Mouse (Mus musculus): ENCODE data around the gene Vps9d1.
"Not testable (repeated sequence)": the region's sequence is repeated elsewhere in the genome, so short reads cannot be mapped to it uniquely, and the experiment has no call there.

Vps9d1 gene

DNA sequence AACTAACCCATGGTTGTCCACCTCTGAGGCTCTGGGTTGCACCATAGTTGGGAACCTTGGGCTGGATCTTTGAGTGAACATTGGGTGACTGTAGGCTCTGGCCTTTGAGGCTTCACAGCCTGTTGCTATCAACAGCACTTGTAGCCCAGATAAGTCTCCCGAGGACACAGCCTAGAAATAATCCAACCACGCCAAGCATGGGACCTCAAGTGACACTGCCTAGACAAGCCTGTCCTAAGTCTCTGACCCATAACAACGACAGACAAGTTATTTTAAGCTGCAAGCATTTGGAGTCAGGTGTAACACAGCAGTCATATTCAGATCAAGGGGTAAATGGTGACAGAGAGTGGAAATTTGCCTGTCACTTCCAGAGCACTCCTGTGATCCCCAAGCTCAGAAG lies 38.7 kb downstream of the Vps9d1 start:
- DNase-seq (ENCODE audit: low spot score in 2 of 2) = no peak

DNA sequence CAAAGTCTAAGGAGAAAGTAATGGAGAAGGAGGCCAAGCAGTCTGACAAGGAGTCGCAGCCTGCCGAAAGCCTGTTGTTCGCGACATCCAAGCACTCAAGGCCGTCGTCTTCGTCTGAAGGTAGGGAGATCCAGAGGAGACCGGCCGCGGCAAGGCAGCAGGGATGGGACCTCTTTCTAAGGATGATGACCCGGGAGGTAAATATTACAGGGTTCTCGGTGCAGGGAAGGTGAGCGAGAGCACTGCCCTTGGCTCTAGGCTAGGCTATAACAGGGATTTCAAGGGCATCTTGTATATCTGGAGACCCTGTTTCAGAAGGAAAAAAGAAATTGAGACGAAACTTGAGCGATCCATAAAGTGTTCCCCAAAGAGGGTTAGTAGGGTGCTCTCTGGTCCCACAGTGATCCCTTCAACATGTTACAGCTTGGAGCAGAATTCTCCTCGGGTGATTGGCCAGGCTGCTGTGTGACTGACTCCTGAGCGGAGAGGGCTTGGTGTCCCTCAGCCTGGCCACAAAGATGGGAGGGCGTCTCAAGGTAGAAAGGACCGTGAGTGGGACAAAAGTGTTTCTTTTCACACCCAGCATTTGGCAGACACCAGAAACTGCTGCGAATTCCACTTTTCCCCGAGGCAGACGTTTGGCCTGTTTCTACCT lies 40.9 kb downstream of the Vps9d1 start:
- DNase-seq (ENCODE audit: low spot score in 2 of 2) = no peak

DNA sequence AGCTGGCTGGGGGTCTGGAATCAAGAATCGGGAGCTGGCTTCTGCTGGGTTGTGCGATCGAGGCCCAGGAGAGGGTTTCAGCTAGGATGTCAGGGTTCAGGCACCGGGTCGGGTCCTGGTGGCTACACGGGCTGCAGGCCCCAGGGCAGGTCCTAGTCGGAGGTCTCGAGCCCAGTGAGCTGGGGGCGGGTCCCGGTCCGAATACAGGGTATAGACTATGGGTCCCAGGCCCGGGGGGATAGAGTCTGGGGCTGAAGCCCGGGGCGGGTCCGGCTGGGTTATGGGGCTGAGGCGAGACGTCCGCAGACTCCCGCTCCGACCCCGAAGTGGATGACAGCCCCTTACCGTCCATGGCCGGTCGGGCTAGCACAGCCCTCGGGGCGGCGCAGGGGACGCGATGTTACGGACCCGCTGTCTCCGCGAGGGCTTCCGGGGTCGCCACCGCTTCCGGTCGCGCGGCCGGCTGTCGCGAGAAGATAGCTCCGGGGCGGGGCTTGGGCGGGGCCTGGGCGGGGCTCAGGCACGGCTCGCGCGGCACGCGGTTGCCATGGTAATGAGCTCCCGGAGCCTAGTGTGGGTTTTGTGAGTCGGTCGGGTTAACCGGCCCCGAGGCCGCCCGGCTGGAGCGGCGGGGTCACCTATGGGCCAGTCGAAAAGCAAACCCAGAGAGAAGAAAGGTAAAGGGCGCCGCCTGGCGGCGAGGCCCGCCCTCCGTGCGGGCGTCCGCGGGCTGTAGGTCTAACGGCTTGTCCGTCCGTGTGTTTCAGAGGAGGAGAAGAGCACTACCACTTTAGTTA lies 41.6 kb downstream of the Vps9d1 start, which contains the start of the genes Chmp1a and Spata33:
Chmp1a (minus strand) TSS at position 443 of the 797 bp plus-strand sequence.
Spata33 (plus strand) TSS at position 512 of the 797 bp plus-strand sequence.
- peak in 1 of 2 experiments; percentile 87 for DNase-seq (ENCODE audit: low spot score in 2 of 2)

DNA sequence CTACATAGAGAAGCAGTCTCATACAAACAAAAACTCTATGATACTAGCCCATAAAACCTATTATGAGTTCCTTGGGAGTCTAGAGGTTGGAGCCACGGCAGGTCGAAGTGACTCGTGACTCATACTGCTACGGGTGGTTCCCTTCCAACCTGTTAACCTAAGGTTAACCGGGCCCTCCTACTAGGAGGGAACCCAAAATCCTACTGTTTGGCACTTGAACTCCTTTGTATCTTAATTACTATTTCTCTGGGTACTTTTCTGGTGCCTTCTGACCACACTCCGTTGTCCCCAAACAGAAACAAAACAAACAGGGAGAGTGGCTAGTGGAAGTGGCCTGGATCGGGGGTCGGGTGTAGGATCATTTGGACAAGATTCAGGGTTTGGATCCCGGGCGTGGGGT lies 42.3 kb downstream of the Vps9d1 start:
- DNase-seq (ENCODE audit: low spot score in 2 of 2) = no peak

DNA sequence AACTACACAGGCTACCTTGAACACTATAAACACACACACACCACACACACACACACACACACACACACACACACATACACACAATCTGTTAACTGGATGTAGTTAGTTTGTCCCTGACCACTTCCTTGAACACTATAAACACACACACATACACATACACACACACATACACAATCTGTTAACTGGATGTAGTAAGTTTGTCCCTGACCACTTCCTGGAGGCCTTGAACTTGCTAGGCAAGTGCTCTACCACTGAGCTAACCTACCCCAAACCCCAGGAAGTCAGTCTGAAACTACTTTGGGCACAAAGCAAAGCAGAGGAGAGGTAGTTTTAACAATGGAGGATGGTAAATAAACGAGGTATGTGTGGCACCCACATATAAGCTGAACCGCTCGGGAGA lies 50.6 kb downstream of the Vps9d1 start:
- DNase-seq (ENCODE audit: low spot score in 2 of 2) = no peak

DNA sequence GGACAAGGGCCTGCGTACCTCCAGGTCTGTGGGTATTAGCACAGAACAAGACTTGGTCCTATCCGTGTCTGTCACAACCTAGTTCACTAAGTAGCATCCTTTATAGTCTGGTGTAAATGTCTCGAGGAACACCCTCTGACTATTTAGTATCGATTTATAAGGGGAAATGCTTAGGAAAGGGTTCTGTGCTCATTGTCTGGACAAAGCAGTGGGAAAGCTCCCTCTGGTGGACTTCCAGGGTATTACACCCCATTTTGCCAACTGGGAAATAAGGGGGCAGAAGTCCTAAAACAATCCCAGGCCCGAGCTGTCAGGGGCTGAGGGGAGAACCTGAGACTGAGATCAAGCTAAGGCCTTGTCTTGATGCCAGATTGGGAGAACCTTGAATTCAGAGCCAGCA lies 51.9 kb downstream of the Vps9d1 start:
- DNase-seq (ENCODE audit: low spot score in 2 of 2) = peak in 1 of 2 experiments; percentile 76

DNA sequence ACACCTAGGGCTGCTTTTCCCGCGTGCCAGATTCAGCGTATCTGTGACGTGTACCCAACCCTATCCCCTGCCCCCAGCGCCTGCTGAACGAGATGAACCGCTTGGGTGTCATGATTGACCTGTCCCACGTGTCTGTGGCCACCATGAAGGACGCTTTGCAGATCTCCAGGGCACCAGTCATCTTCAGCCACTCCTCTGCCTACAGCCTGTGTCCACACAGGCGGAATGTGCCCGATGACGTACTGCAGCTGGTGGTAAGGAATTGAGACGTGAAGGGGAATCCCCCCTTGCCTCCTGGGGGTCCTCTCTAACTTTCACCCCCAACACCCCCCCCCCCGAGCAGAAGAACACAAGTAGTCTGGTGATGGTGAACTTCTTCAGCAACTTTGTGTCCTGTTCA lies 54.3 kb downstream of the Vps9d1 start:
- no peak for DNase-seq (ENCODE audit: low spot score in 2 of 2)

DNA sequence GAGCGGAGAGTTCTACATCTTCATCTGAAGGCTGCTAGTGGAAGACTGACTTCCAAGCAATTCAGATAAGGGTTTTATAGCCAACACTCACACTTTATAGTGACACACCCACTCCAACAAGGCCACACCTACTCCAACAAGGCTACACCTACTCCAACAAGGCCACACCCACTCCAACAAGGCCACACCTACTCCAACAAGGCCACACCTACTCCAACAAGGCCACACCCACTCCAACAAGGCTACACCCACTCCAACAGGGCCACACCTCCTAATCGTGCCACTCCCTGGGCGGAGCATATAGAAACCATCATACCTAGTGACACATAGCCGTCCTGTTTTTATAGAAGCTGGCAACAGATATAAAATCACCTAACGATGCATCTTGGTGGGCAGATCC lies 57.1 kb downstream of the Vps9d1 start:
- DNase-seq (ENCODE audit: low spot score in 2 of 2) = not testable (repeated sequence)

DNA sequence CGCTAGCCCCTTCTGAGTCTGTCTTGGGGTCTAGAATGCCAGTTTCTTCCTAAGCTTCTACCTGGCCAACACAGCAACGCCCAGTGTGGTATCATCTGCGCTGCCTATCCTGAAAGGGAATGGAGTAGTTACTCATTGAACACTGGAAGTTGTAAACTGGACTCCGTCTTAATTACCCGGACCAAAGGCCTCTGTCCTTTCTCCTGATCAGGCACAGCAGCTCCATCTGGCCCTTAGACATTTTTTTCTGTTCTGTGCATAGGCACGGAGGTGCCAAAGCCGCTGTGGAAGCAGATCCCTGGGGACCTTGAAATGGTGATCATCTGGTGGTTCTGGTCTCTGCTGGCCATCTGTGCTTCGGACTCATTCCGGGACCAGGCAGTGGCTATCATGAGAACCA lies 60.4 kb downstream of the Vps9d1 start:
- no peak for DNase-seq (ENCODE audit: low spot score in 2 of 2)
